Mouse (Mus musculus): ENCODE measurements at regions not wholly inside any gene's neighbourhood (a gene's known extent, or its start where the extent isn't known, plus 50 kb on each side); places are given as distances from the start of the nearest gene placed in this dataset.

- no peak for TF ChIP-seq MAFK (IDR thresholded peaks at IDR 0.05; ENCODE audit: insufficient read depth, low read depth, low read length)
- TF ChIP-seq ZC3H11A (IDR thresholded peaks at IDR 0.05; ENCODE audit: borderline replicate concordance, low read depth, low read length), result no peak
- TF ChIP-seq HCFC1 (IDR thresholded peaks at IDR 0.05; ENCODE audit: borderline replicate concordance, insufficient read depth, low read length), result no peak
- no peak for TF ChIP-seq CHD2 (IDR thresholded peaks at IDR 0.05; ENCODE audit: low read depth, low read length)
Observed at GRCm38 (mm10) chr10:72132407-72132806, 522.2 kb upstream of the Zwint start.
